In the genomic region with DNA sequence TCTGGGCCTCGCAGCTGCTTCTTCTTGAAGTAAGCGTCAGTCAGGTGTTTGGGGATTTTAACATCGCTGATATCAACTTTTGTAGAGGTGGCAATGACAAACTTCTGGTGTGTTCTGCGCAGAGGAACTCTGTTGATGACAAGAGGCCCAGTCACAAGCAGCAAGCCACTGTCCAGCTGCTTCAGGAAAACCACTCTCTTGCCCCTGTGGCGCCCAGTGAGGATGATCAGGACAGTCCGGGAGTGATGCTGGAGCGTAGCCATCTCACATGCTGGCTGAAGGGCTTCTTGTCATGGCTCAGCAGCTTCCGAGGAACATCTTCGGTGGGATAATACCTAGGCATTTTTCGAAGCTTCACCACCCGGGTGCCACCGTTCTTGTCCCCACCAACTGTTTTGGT, we compare ENCODE assay signal across 8 mouse cellular contexts. TPM values are rescaled to one million over a fixed set of nuclear protein-coding genes. Genes with fewer than 3 reads are reported as not detected.
"Had no signal": no experiment of that assay in that cellular context is flagged by ENCODE, and none has a peak within 500 bp of the region (broad histone marks: within the 10 kb centered on the region; RNA-seq: fewer than 3 reads in every experiment).

No protein-coding gene starts in this region.

RNA-seq across cellular contexts. Expression of gene Art2b, which starts 11.8 kb away (rescaled TPM):
- polyA plus RNA-seq: neural tube, embryonic 12.5 days; neural tube, embryonic 13.5 days; neural tube, embryonic 14.5 days; neural tube, embryonic 15.5 days; stomach, embryonic 14.5 days; stomach, embryonic 15.5 days; stomach, embryonic 16.5 days; stomach, postnatal 0 days had no signal
